Mouse (Mus musculus) lung, embryonic 16.5 days (tissue): ENCODE data around the gene Nptn. TPM values are rescaled to one million over a fixed set of nuclear protein-coding genes. Genes with fewer than 3 reads are reported as not detected.
A peak's percentile ranks its signal among the peaks of the same experiment; 100 is the strongest.

Source experiments
- ATAC-seq: fragments of 200-750 bp; cut with Nextera tagmentation; 2 replicates; pipeline ENCODE4 v1.8.0; 2017; ENCODE audit warnings: low read depth, mild to moderate bottlenecking, moderate library complexity
- H3K27ac ChIP-seq: fragments of 300-500 bp; sonication (generic); 2 replicates; pipeline ENCODE4 v1.5.1; 2014; ENCODE audit warnings: mild to moderate bottlenecking, control low read depth, low read length
- H3K27me3 ChIP-seq: fragments of 300-500 bp; sonication (generic); 2 replicates; pipeline ENCODE4 v1.6.1; 2014; ENCODE audit warnings: low read depth, low read length, mixed read lengths; ENCODE audit not compliant: control insufficient read depth, insufficient read depth
- H3K36me3 ChIP-seq: fragments of 300-500 bp; sonication (generic); 2 replicates; pipeline ENCODE4 v1.6.1; 2014; ENCODE audit warnings: low read length; ENCODE audit not compliant: control insufficient read depth, insufficient read depth
- H3K4me1 ChIP-seq: fragments of 300-500 bp; sonication (generic); replicated peaks from 2 replicates; pipeline ENCODE4 v1.6.1; 2014; ENCODE audit warnings: low read length, mixed read lengths; ENCODE audit not compliant: control insufficient read depth, insufficient read depth
- H3K4me2 ChIP-seq: fragments of 300-500 bp; sonication (generic); 2 replicates; pipeline ENCODE4 v1.6.1; 2014; ENCODE audit warnings: low read depth, low read length, control low read depth
- H3K4me3 ChIP-seq: fragments of 300-500 bp; sonication (generic); 2 replicates; pipeline ENCODE4 v1.5.1; 2014; ENCODE audit warnings: mild to moderate bottlenecking, low read length, control low read depth
- H3K9ac ChIP-seq: fragments of 300-500 bp; sonication (generic); 2 replicates; pipeline ENCODE4 v1.6.1; 2014; ENCODE audit warnings: low read length, control low read depth
- H3K9me3 ChIP-seq: fragments of 300-500 bp; sonication (generic); 2 replicates; pipeline ENCODE4 v1.6.1; 2016; ENCODE audit warnings: low read length; ENCODE audit not compliant: control insufficient read depth
- WGBS: fragments of 180-500 bp; shearing (Covaris S2); extraction: QIAGEN DNeasy Blood & Tissue Kit; methylation state at CpG from one replicate; pipeline ENCODE4 v1.1.7; 2014; 5-methylcytosine and 5-hydroxymethylcytosine counted together
- polyA plus RNA-seq: library from polyadenylated mRNA; unstranded; fragments of >200 nt; fragmentation: Nextera tagmentation; extraction: Ambion mirVana; gene quantifications from 2 replicates; pipeline ENCODE4 v1.2.1, GENCODE M21; 2015

Gene Nptn
- polyA plus RNA-seq, 1 experiment from 2014 or later: 142 TPM

DNA sequence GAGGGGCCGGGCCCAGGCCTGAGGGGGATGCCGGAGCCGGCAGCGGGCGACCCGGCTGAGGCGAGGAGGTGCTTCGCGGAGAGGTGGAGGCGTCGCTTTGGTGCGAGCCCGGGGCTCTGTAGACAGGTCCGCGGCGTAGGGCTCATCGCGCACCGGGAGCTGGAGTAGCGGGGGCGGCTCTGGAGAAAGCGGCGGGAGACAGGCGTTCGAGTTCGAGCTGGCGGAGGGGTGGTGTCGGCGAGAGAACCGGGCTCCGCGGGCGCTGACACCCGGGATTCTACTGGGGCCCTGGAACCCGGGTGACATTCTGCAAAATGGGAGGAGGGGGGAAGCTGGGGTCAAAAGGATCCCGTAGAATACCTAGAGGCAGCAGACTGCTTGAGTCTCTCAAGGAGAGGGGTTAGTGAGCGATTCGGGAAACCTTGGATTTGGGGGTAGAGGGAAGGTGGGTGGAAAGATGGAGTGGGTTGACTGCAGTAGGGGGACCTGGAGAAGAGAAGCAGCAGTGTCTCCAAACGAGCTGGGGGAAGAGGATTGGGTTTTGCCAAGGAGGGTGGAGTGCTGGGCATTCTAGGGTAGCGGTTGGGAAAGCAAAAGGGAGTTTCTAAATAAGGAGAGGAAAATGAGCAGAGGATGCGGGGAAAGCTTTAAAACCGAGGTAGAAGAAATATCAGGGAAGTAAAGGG, 684 bp downstream of the Nptn start:
- peak; percentile 56 for ATAC-seq

DNA sequence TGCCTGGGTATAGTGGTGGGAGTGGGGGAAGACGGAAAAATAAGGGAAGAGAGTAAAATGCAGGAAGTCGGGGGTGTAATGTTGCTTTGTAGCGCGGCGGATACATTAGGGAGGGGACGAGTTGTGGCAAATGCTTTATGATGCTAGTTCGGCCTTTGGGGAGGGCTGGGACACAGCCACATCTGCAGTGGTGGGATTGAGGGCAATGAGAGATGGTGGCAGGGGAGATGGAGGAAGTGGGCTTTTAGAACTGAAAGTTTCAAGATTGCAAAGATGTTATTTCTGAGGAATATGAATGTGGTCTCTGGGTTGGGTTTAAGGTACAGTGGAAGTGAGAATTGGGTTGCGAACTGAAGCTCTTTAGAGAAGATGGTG, 1.2 kb downstream of the Nptn start:
- peak overlapping the region; percentile 97 for H3K27ac ChIP-seq
- ATAC-seq: no peak
- no peaks in the 10 kb centered on the region for H3K9me3 ChIP-seq
- peak overlapping the region; percentile 100 for H3K9ac ChIP-seq
- H3K4me3 ChIP-seq: peak overlapping the region; percentile 99
- no peaks in the 10 kb centered on the region for H3K27me3 ChIP-seq
- no peaks in the 10 kb centered on the region for H3K36me3 ChIP-seq
- H3K4me1 ChIP-seq: peaks cover 10% of the 10 kb centered on the region
- H3K4me2 ChIP-seq: peak overlapping the region; percentile 81
- 2% methylated on average over 8 of the region's 8 CpGs for WGBS

More for the DNA sequence above, 684 bp downstream of the Nptn start:
- H3K36me3 ChIP-seq: no peaks in the 10 kb centered on the region
- no peaks in the 10 kb centered on the region for H3K9me3 ChIP-seq
- H3K27me3 ChIP-seq: no peaks in the 10 kb centered on the region
- H3K4me1 ChIP-seq: peaks cover 10% of the 10 kb centered on the region
- WGBS: under 1% methylated on average over 41 of the region's 42 CpGs
- peak overlapping the region; percentile 97 for H3K27ac ChIP-seq
- peak overlapping the region; percentile 81 for H3K4me2 ChIP-seq
- H3K9ac ChIP-seq: peak overlapping the region; percentile 100
- H3K4me3 ChIP-seq: peak overlapping the region; percentile 99

DNA sequence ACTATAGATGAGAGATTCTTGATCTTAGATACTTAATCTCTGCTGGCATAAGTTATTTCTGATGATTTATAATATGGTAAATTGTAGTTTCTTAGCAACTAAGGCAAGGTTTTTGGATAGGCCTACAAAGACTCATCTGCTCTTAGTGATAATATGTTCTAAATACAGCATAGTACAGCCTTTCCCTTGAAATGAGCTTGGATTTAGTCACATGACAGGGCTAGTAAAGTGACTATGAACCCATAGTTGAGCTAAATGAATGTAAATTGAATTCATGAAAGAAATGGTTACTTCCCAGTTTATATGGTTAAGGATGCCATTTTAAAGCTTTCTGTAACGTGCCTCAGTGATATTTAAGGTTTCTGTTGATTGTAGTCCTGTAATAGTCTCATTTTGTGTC, 2.3 kb downstream of the Nptn start:
- Histone ChIP-seq H3K36me3 (no peaks in the 10 kb centered on the region), H3K9me3 (no peaks in the 10 kb centered on the region), H3K4me1 (peaks cover 10% of the 10 kb centered on the region), H3K9ac (no peak overlapping the region), H3K27ac (no peak overlapping the region), H3K4me3 (no peak overlapping the region), H3K4me2 (no peak overlapping the region), H3K27me3 (no peaks in the 10 kb centered on the region)
- 72% methylated on average over 1 of the region's 1 CpGs for WGBS
- no peak for ATAC-seq

DNA sequence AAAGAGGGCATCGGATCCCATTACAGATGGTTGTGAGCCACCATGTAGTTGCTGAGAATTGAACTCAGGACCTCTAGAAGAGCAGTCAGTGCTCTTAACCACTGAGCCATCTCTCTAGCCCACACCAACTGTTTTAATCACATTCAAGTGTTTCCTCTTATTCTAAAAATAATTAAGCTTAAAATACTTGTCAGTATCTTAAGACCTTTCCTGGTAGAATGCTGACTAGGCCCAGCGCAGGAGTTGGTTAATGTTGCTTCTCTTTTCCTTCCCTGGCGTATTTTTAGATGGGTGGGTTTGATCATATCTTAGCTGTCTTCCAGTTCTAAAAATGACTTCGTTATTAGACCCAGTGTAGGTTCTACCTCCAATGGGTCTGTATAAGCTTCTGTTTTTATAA, 6.6 kb downstream of the Nptn start:
- ATAC-seq: no peak
- H3K9me3 ChIP-seq: no peaks in the 10 kb centered on the region
- no peaks in the 10 kb centered on the region for H3K27me3 ChIP-seq
- H3K36me3 ChIP-seq: no peaks in the 10 kb centered on the region
- no peak overlapping the region for H3K9ac ChIP-seq
- peaks cover 4% of the 10 kb centered on the region; the same call in 1 of the 2 replicates for H3K4me1 ChIP-seq
- H3K4me3 ChIP-seq: no peak overlapping the region
- 85% methylated on average over 4 of the region's 4 CpGs for WGBS
- no peak overlapping the region for H3K27ac ChIP-seq
- no peak overlapping the region for H3K4me2 ChIP-seq

DNA sequence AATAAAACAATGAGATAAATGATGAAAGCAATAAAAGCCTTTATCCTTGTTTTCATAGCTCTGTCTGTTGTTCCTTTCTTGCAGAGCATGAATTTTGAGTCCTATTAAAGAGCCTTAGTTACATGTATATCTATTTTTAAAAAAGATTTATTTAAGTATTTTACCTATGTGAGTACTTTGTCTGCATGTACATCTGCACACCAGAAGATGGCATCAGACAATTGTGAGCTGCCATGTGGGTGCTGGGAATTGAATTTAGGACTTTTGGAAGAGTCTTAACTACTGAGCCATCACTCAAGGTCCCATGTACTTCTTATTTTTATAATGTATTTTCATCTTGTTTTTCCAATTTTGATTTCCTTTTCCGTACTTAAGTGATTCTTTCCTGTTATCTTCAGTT, 13.3 kb downstream of the Nptn start:
- Histone ChIP-seq H3K4me1 (peaks cover 6% of the 10 kb centered on the region; the same call in 1 of the 2 replicates), H3K27me3 (no peaks in the 10 kb centered on the region), H3K4me2 (no peak overlapping the region), H3K9ac (no peak overlapping the region), H3K4me3 (no peak overlapping the region), H3K9me3 (no peaks in the 10 kb centered on the region), H3K36me3 (no peaks in the 10 kb centered on the region), H3K27ac (no peak overlapping the region)
- WGBS: 93% methylated on average over 1 of the region's 1 CpGs
- ATAC-seq: no peak

DNA sequence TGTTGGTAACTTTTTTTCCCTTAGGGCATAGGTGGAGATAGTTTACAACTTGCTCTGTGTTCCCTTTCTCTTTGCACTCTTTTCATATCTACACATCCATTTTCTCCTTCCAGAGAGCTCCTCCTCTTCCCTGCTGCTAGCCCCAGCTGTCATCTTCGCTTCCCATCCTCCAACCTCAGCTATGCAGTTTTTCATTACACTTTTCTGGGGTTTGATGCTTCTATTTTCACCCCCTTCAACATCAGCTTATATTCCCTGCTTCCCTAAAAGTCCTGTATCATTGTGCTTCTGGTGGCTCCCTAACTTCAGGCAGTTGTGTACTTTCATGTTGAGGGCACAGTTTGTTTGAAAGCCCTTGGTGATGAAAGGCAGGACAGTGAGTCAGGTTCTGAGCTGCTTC, 31.8 kb downstream of the Nptn start:
- Histone ChIP-seq H3K4me3 (no peak overlapping the region), H3K27ac (no peak overlapping the region), H3K9me3 (no peaks in the 10 kb centered on the region), H3K36me3 (no peaks in the 10 kb centered on the region), H3K4me2 (no peak overlapping the region), H3K4me1 (peaks cover 6% of the 10 kb centered on the region), H3K27me3 (no peaks in the 10 kb centered on the region), H3K9ac (no peak overlapping the region)
- ATAC-seq: no peak
- 81% methylated on average over 1 of the region's 1 CpGs for WGBS

DNA sequence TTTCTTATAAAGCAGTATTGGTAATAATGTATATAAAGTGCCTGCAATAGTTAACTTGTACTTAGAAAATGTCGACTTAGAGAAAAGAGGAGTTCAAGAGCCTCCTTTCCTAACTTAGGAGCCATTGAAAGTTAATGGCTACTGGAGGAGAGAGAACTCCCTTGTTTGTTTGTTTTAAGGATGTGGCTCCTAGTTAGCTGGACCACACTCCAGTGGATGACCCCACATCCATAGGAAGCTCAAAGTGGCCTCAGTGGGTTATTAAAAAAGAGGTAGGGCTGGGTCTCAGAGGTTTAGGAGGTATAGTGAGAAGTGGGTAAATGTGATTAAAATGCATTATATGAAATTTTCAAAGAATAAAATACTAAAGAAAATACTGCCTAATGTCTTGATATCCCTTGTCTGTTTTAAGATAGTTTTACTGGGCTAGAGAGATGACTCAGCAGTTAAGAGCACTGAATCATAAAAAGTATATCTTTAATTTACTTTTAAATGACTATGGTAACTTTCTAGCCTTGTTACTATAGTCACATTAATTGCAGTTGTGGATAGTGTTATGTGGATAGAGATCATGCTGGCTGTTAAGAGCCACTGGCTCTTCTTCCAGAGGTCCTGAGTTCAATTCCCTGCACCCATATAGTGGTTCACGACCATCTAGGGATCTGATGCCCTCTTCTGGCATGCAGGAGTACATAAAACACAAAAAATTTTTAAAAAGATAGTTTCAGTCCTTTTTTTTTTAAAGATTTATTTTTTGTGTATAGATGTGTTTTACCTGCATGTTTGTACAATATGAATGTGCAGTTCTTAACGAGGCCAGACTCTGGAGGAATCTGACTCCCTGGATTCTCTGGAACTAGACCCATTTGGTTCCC, 33.3 kb downstream of the Nptn start:
- H3K4me2 ChIP-seq: no peak overlapping the region
- no peaks in the 10 kb centered on the region for H3K36me3 ChIP-seq
- H3K4me1 ChIP-seq: peaks cover 12% of the 10 kb centered on the region
- H3K4me3 ChIP-seq: no peak overlapping the region
- no peak overlapping the region for H3K27ac ChIP-seq
- no peak overlapping the region for H3K9ac ChIP-seq
- H3K9me3 ChIP-seq: no peaks in the 10 kb centered on the region
- 67% methylated on average over 3 of the region's 3 CpGs for WGBS
- ATAC-seq: no peak
- no peaks in the 10 kb centered on the region for H3K27me3 ChIP-seq

DNA sequence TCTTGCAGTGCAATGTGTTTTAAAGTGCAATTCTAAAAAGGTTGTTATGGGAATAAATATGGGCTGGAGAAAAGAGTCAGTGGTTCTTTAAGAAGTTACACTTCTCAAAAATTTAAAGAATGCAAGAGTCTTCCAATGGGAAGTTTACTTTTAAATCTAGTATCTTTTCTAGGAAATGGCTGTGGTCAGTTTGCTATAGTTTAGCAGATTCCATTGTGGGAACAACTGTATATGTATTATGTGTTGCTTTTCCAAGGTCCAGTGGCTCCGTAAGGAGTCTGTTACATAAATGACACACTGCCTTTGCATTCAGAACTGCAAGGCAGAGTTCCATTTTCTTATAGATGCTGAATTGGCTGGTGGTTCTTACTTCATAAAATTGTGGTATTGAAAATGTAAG, 41.0 kb downstream of the Nptn start:
- H3K4me2 ChIP-seq: 0 out of 2 replicates have a peak overlapping the region, but pooled peaks have one; percentile 8
- WGBS: 54% methylated on average over 1 of the region's 1 CpGs
- H3K9me3 ChIP-seq: no peaks in the 10 kb centered on the region
- no peak overlapping the region for H3K9ac ChIP-seq
- peak; percentile 54; the same call in 1 of the 2 replicates for ATAC-seq
- H3K27ac ChIP-seq: peak overlapping the region; percentile 58
- peaks cover 15% of the 10 kb centered on the region for H3K4me1 ChIP-seq
- H3K36me3 ChIP-seq: peaks cover 7% of the 10 kb centered on the region; the same call in 1 of the 2 replicates
- no peak overlapping the region for H3K4me3 ChIP-seq
- H3K27me3 ChIP-seq: no peaks in the 10 kb centered on the region

DNA sequence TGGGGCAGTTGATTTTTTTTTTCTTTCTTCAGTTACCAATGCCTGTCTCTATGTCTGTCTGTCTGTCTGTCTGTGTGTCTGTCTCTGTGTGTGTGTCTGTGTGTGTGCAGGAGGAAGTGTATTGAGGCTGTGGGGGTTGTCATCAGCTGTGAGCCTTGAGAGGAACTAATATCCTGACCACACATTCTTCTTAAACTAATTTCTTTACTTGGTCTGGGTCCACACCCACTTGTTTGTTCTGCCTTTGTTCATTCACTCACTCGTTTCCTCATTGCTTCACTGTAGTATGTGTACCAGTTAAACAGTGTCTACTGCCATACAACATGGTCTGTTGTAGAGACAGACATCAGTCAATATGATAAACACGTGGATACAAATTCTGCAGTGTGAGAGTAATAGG, 45.2 kb downstream of the Nptn start:
- no peak overlapping the region for H3K27ac ChIP-seq
- no peak overlapping the region for H3K9ac ChIP-seq
- H3K4me2 ChIP-seq: no peak overlapping the region
- no peak overlapping the region for H3K4me3 ChIP-seq
- no peak for ATAC-seq
- H3K4me1 ChIP-seq: peaks cover 7% of the 10 kb centered on the region; the same call in 1 of the 2 replicates
- H3K36me3 ChIP-seq: peaks cover 10% of the 10 kb centered on the region
- WGBS: 67% methylated on average over 2 of the region's 2 CpGs
- H3K9me3 ChIP-seq: no peaks in the 10 kb centered on the region
- no peaks in the 10 kb centered on the region for H3K27me3 ChIP-seq
